Mouse (Mus musculus): Measurements from ENCODE around the gene Rpl27.

DNA sequence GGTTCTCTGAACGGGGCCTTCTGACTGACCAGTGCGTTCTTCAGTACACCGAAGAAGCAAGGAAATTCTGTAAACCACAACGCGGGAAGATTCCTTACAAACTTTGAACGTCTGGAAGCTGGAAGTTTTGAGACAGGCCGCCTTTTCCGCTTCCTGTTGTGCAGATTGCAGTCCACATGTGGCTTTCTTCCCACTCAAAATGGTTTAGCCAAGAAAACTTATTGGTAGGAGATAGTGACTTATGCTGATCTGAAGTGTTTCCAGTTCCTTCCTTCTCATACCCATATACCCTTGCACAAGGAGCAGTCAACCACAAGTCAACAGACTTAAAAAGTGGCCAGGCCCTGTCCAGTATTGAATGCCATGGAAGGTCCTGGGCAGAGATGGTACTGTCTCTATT, 15.9 kb upstream of the Rpl27 start:
- TF ChIP-seq CTCF (IDR thresholded peaks at IDR 0.05; ENCODE audit: control insufficient read depth, insufficient read depth, insufficient read length): no peak
- TF ChIP-seq CEBPB (IDR thresholded peaks at IDR 0.05; ENCODE audit: low read depth): no peak
- no peak for TF ChIP-seq MYOD1 (IDR thresholded peaks at IDR 0.05; ENCODE audit: control insufficient read depth, insufficient read length, low read depth)
- TF ChIP-seq FOSL1 (IDR thresholded peaks at IDR 0.05; ENCODE audit: insufficient read depth, low read length, poor library complexity, severe bottlenecking): no peak
- TF ChIP-seq USF1 (IDR thresholded peaks at IDR 0.05; ENCODE audit: low read depth): no peak
- TF ChIP-seq MYOG (IDR thresholded peaks at IDR 0.05; ENCODE audit: control insufficient read depth, extremely low read depth, insufficient read length): no peak
- TF ChIP-seq MAX (IDR thresholded peaks at IDR 0.05): no peak

All from C2C12 (cell line).